Comparison of ENCODE assay signal across 21 mouse cellular contexts in genomic region chr7:127850906-127851305, GRCm38 (mm10). TPM values are rescaled to one million over a fixed set of nuclear protein-coding genes. Genes with fewer than 3 reads are reported as not detected.
A peak's percentile ranks its signal among the peaks of the same experiment; 100 is the strongest.
DNase-seq lines count a peak whose midpoint lies in the region; ATAC-seq lines count a peak whose summit lies in the region.
"Had no signal": no experiment of that assay in that cellular context is flagged by ENCODE, and none has a peak within 500 bp of the region (broad histone marks: within the 10 kb centered on the region; RNA-seq: fewer than 3 reads in every experiment).

No protein-coding gene starts in this region.

- H3K27ac ChIP-seq in liver, embryonic 11.5 days (ENCODE audit: low read depth, low read length), result peak overlapping the region; percentile 26; the same call in 1 of the 2 replicates
- peak overlapping the region; percentile 97 for H3K27ac ChIP-seq in macrophage
- H3K27ac ChIP-seq: intestine, embryonic 15.5 days; limb, embryonic 10.5 days; midbrain, embryonic 13.5 days; neural tube, embryonic 12.5 days had no signal

- no peak overlapping the region for H3K4me2 ChIP-seq in liver, embryonic 11.5 days
- H3K4me2 ChIP-seq: heart, embryonic 12.5 days; intestine, embryonic 15.5 days; midbrain, embryonic 13.5 days; neural tube, embryonic 12.5 days had no signal

- peaks cover 13% of the 10 kb centered on the region; the same call in 1 of the 2 replicates for H3K79me2 ChIP-seq in macrophage (ENCODE audit: inconsistent target)

- H3K9ac ChIP-seq in liver, embryonic 11.5 days (ENCODE audit: low read depth, low read length), result no peak overlapping the region
- H3K9ac ChIP-seq: heart, embryonic 12.5 days; intestine, embryonic 15.5 days; midbrain, embryonic 13.5 days; neural tube, embryonic 12.5 days had no signal

- peaks cover 6% of the 10 kb centered on the region; the same call in 1 of the 2 replicates for H3K4me1 ChIP-seq in liver, embryonic 11.5 days (replicated peaks; ENCODE audit: control insufficient read depth, insufficient read depth, low read length)
- H3K4me1 ChIP-seq: intestine, embryonic 15.5 days; limb, embryonic 10.5 days; midbrain, embryonic 13.5 days; neural tube, embryonic 12.5 days had no signal

- no peak for ATAC-seq in liver, embryonic 11.5 days (replicated peaks; ENCODE audit: low FRiP score)
- no peak for ATAC-seq in cerebellum, adult (ENCODE audit: insufficient number of reproducible peaks, low FRiP score, low TSS enrichment)
- ATAC-seq: activated CD4-positive, CD25-positive, alpha-beta regulatory T cell, adult 4 months; intestine, embryonic 15.5 days; midbrain, embryonic 13.5 days had no signal

- no peaks in the 10 kb centered on the region for H3K27me3 ChIP-seq in liver, embryonic 11.5 days (replicated peaks; ENCODE audit: control insufficient read depth, insufficient read depth, low read length)
- H3K27me3 ChIP-seq: heart, embryonic 12.5 days; intestine, embryonic 15.5 days; midbrain, embryonic 13.5 days; neural tube, embryonic 12.5 days had no signal

- peaks cover 8% of the 10 kb centered on the region; the same call in 1 of the 2 replicates for H3K36me3 ChIP-seq in liver, embryonic 11.5 days (ENCODE audit: control insufficient read depth, insufficient read depth, low read length)
- H3K36me3 ChIP-seq in macrophage (ENCODE audit: inconsistent target), result peaks cover 19% of the 10 kb centered on the region

- 70% methylated on average over 5 of the region's 5 CpGs for WGBS in liver, embryonic 11.5 days
- WGBS in macrophage (ENCODE audit: missing documents), result 41% methylated on average over 5 of the region's 5 CpGs

- H3K9me3 ChIP-seq in liver, embryonic 11.5 days (ENCODE audit: control insufficient read depth, low read length), result no peaks in the 10 kb centered on the region
- H3K9me3 ChIP-seq: G1E; heart, embryonic 12.5 days; intestine, embryonic 15.5 days; limb, embryonic 10.5 days; midbrain, embryonic 13.5 days; neural tube, embryonic 12.5 days had no signal

- DNase-seq in adrenal gland, adult 2 months, result peak; percentile 24
- no peak for DNase-seq in adrenal gland, adult 8-10 months
- DNase-seq in liver, embryonic 11.5 days (ENCODE audit: low spot score), result no peak
- no peak for DNase-seq in liver
- DNase-seq in Muller cell, postnatal 12 days (ENCODE audit: inconsistent ontology term), result peak; percentile 12
- DNase-seq in right cerebral cortex, adult 18-20 months, result no peak
- DNase-seq: B cell, adult 2 months; cerebellum, adult 9-10 months; embryo, embryonic 11 days; kidney, postnatal 25 days; spleen, adult 18-20 months; thymus, postnatal 25 days had no signal

- H3K4me3 ChIP-seq in liver, embryonic 11.5 days (ENCODE audit: low read depth, low read length), result no peak overlapping the region
- H3K4me3 ChIP-seq in macrophage (ENCODE audit: inconsistent target), result peak overlapping the region; percentile 23; the same call in 1 of the 2 replicates
- H3K4me3 ChIP-seq: heart, embryonic 12.5 days; intestine, embryonic 15.5 days; limb, embryonic 10.5 days; midbrain, embryonic 13.5 days; neural tube, embryonic 12.5 days had no signal

RNA-seq across cellular contexts. Expression of gene Zfp646, which starts 25.1 kb away (rescaled TPM):
- 10 to 100 TPM; 28.9 to 33.1 TPM for total RNA-seq in adrenal gland, adult 2 months (2021)
- polyA plus RNA-seq in adrenal gland, adult 2 months (2012; rRNA removed), result 14.1 and 15.9 TPM in 2 replicates
- total RNA-seq in adrenal gland, adult 8-10 months (2022), result 10 to 100 TPM; 34.2 to 46.2 (median 40.2) TPM
- polyA plus RNA-seq in liver, embryonic 11.5 days (2014; fragmentation: Nextera tagmentation; extraction: Ambion mirVana), result 15.1 and 15.8 TPM in 2 replicates
- 100 to 1,000 TPM in 4 of 26 experiments, 10 to 100 TPM in 22; 29.5 to 147 (median 70.2) TPM for total RNA-seq in macrophage (2018; cell fraction: chromatin; rRNA removed)
- 10 to 100 TPM in 23 of 26 experiments, 1 to 10 TPM in 3; 8.5 to 30.5 (median 19.0) TPM for total RNA-seq in macrophage (2018; cell fraction: cytosol; rRNA removed)
- 100 to 1,000 TPM in 2 of 26 experiments, 10 to 100 TPM in 24; 30.3 to 121 (median 47.7) TPM for total RNA-seq in macrophage (2018; cell fraction: nucleus; rRNA removed)
- 14.9 to 18.4 TPM (median 16.3 TPM) in 3 replicates for polyA plus RNA-seq in macrophage (2018)

RNA-seq across cellular contexts. Expression of gene Zfp668, which starts 25.7 kb away (rescaled TPM):
- 1 to 10 TPM; 7.2 to 9.7 TPM for total RNA-seq in adrenal gland, adult 2 months (2021)
- polyA plus RNA-seq in adrenal gland, adult 2 months (2012; rRNA removed), result 8.1 and 10.3 TPM in 2 replicates
- total RNA-seq in adrenal gland, adult 8-10 months (2022), result 10 to 100 TPM in 2 of 4 experiments, 1 to 10 TPM in 2; 8.0 to 15.1 (median 9.2) TPM
- polyA plus RNA-seq in liver, embryonic 11.5 days (2014; fragmentation: Nextera tagmentation; extraction: Ambion mirVana), result 15.2 and 15.9 TPM in 2 replicates
- 10 to 100 TPM in 14 of 26 experiments, 1 to 10 TPM in 12; 3.6 to 24.2 (median 11.4) TPM for total RNA-seq in macrophage (2018; cell fraction: chromatin; rRNA removed)
- 1 to 10 TPM; 1.6 to 7.6 (median 4.3) TPM for total RNA-seq in macrophage (2018; cell fraction: cytosol; rRNA removed)
- total RNA-seq in macrophage (2018; cell fraction: nucleus; rRNA removed), result 10 to 100 TPM in 10 of 26 experiments, 1 to 10 TPM in 16; 4.1 to 20.3 (median 8.2) TPM
- 3.2 to 5.8 TPM (median 4.7 TPM) in 3 replicates for polyA plus RNA-seq in macrophage (2018)

RNA-seq across cellular contexts. Expression of gene Stx1b, which starts 26.6 kb away (rescaled TPM):
- total RNA-seq in adrenal gland, adult 2 months (2021), result 1 to 10 TPM; 5.0 to 6.9 TPM
- polyA plus RNA-seq in adrenal gland, adult 2 months (2012; rRNA removed), result 8.5 and 11.4 TPM in 2 replicates
- total RNA-seq in adrenal gland, adult 8-10 months (2022), result 1 to 10 TPM; 2.9 to 8.5 (median 6.3) TPM
- polyA plus RNA-seq in liver, embryonic 11.5 days (2014; fragmentation: Nextera tagmentation; extraction: Ambion mirVana), result 1.5 and 1.9 TPM in 2 replicates
- total RNA-seq in macrophage (2018; cell fraction: chromatin; rRNA removed), result 1 to 10 TPM in 2 of 26 experiments, under 1 TPM in 10, not detected in 14; 0.17 to 2.3 (median 0.48) TPM
- under 1 TPM in 2 of 26 experiments, not detected in 24; under 0.01 to 0.03 TPM for total RNA-seq in macrophage (2018; cell fraction: cytosol; rRNA removed)
- total RNA-seq in macrophage (2018; cell fraction: nucleus; rRNA removed), result under 1 TPM in 8 of 26 experiments, not detected in 18; 0.10 to 0.74 (median 0.37) TPM
- 0.05 to 0.09 TPM in 2 of 3 replicates, not detected in the other for polyA plus RNA-seq in macrophage (2018)

RNA-seq across cellular contexts. Expression of gene Stx4a, which starts 26.8 kb away (rescaled TPM):
- total RNA-seq in adrenal gland, adult 2 months (2021), result 100 to 1,000 TPM in 1 of 2 experiments, 10 to 100 TPM in 1; 79.6 to 102 TPM
- 52.2 and 54.0 TPM in 2 replicates for polyA plus RNA-seq in adrenal gland, adult 2 months (2012; rRNA removed)
- 100 to 1,000 TPM in 3 of 4 experiments, 10 to 100 TPM in 1; 84.9 to 143 (median 113) TPM for total RNA-seq in adrenal gland, adult 8-10 months (2022)
- 16.1 and 19.4 TPM in 2 replicates for polyA plus RNA-seq in liver, embryonic 11.5 days (2014; fragmentation: Nextera tagmentation; extraction: Ambion mirVana)
- 1,000 to 10,000 TPM in 1 of 26 experiments, 100 to 1,000 TPM in 25; 381 to 1,183 (median 600) TPM for total RNA-seq in macrophage (2018; cell fraction: chromatin; rRNA removed)
- total RNA-seq in macrophage (2018; cell fraction: cytosol; rRNA removed), result 100 to 1,000 TPM; 129 to 190 (median 156) TPM
- total RNA-seq in macrophage (2018; cell fraction: nucleus; rRNA removed), result 100 to 1,000 TPM; 191 to 554 (median 353) TPM
- 150 to 165 TPM (median 155 TPM) in 3 replicates for polyA plus RNA-seq in macrophage (2018)

RNA-seq across cellular contexts. Expression of gene Prss53, which starts 39.9 kb away (rescaled TPM):
- 1 to 10 TPM; 1.0 to 1.2 TPM for total RNA-seq in adrenal gland, adult 2 months (2021)
- polyA plus RNA-seq in adrenal gland, adult 2 months (2012; rRNA removed), result 3.0 and 4.5 TPM in 2 replicates
- 1 to 10 TPM; 1.0 to 2.9 (median 1.6) TPM for total RNA-seq in adrenal gland, adult 8-10 months (2022)
- polyA plus RNA-seq in liver, embryonic 11.5 days (2014; fragmentation: Nextera tagmentation; extraction: Ambion mirVana), result 0.40 and 0.48 TPM in 2 replicates
- 1 to 10 TPM in 6 of 26 experiments, under 1 TPM in 12, not detected in 8; 0.25 to 2.2 (median 0.86) TPM for total RNA-seq in macrophage (2018; cell fraction: chromatin; rRNA removed)
- under 1 TPM in 11 of 26 experiments, not detected in 15; 0.04 to 0.11 (median 0.07) TPM for total RNA-seq in macrophage (2018; cell fraction: cytosol; rRNA removed)
- under 1 TPM in 10 of 26 experiments, not detected in 16; 0.28 to 0.99 (median 0.66) TPM for total RNA-seq in macrophage (2018; cell fraction: nucleus; rRNA removed)
- 0.13 TPM in 1 of 3 replicates, not detected in the others for polyA plus RNA-seq in macrophage (2018)

Comparison
In these comparisons a context has a peak if more than half of its experiments do, and no peak if none do; other contexts are left out.
1. DNase-seq: peak in adrenal gland, adult 2 months (single experiment) and Muller cell, postnatal 12 days (single experiment); none in adrenal gland, adult 8-10 months (single experiment), liver, embryonic 11.5 days (single experiment), liver (single experiment) and right cerebral cortex, adult 18-20 months (single experiment).